Mouse (Mus musculus) CH12.LX (cell line): ENCODE measurements around the gene Vmn1r172. TPM values are rescaled to one million over a fixed set of nuclear protein-coding genes. Genes with fewer than 3 reads are reported as not detected.
"Not testable (repeated sequence)": the region's sequence is repeated elsewhere in the genome, so short reads cannot be mapped to it uniquely, and the experiment has no call there.

ENCODE experiments used
- DNase-seq: peaks from one replicate; pipeline ENCODE4 v3.0.0-alpha.2; 2013; ENCODE audit errors: extremely low read depth
- H3K27ac ChIP-seq: 2 replicates; pipeline ENCODE4 v1.5.1; 2012; ENCODE audit warnings: low read depth, mild to moderate bottlenecking, control low read depth, moderate library complexity; ENCODE audit not compliant: insufficient read depth
- H3K27me3 ChIP-seq: replicated peaks from 2 replicates; pipeline ENCODE3; 2012; ENCODE audit warnings: inconsistent platforms
- H3K36me3 ChIP-seq, 2 experiments: replicated peaks in 1 of 2; 2 replicates each; pipeline versions ENCODE3 to v1.6.1; 2012; ENCODE audit warnings: inconsistent platforms in 1 of 2, low read length in 1 of 2, mild to moderate bottlenecking in 1 of 2, mixed read lengths in 1 of 2, moderate library complexity in 1 of 2; ENCODE audit not compliant: control insufficient read depth in 1 of 2, insufficient read depth in 1 of 2
- H3K4me1 ChIP-seq, 2 experiments: 2 replicates each; pipeline ENCODE4 v1.6.1; 2012; ENCODE audit warnings: inconsistent platforms in 1 of 2, moderate library complexity in 1 of 2; ENCODE audit not compliant: insufficient read depth in 2 of 2, control insufficient read depth in 1 of 2
- H3K4me2 ChIP-seq: 2 replicates; pipeline ENCODE4 v1.6.1; 2012; ENCODE audit warnings: low read depth, mild to moderate bottlenecking, control low read depth; ENCODE audit not compliant: poor library complexity, insufficient read depth, severe bottlenecking
- H3K4me3 ChIP-seq, 3 experiments: fragments of 150-350 bp in 1 of 3; sonication (generic) in 1 of 3; replicated peaks in 1 of 3; 2 replicates each; pipeline versions ENCODE3 to v1.5.1; 2011 to 2012; ENCODE audit warnings: low read depth in 2 of 3, low read length in 2 of 3, mild to moderate bottlenecking in 2 of 3, moderate library complexity in 2 of 3, control low read depth in 1 of 3, improper control_type of control experiment in 1 of 3, inconsistent platforms in 1 of 3, mixed read lengths in 1 of 3; ENCODE audit not compliant: poor library complexity in 1 of 3
- H3K79me2 ChIP-seq: replicated peaks from 2 replicates; pipeline ENCODE4 v1.6.1; 2012; ENCODE audit warnings: mild to moderate bottlenecking, moderate library complexity; ENCODE audit not compliant: control insufficient read depth, poor library complexity, insufficient read depth, severe bottlenecking; ENCODE audit errors: extremely low read depth
- H3K9ac ChIP-seq: 2 replicates; pipeline ENCODE4 v1.6.1; 2012; ENCODE audit warnings: low read depth, mild to moderate bottlenecking, control low read depth, moderate library complexity; ENCODE audit not compliant: insufficient read depth
- H3K9me3 ChIP-seq: replicated peaks from 2 replicates; pipeline ENCODE3; 2012; ENCODE audit warnings: low read length, inconsistent platforms, mixed read lengths
- CHD1 ChIP-seq: IDR thresholded peaks from 2 replicates; pipeline ENCODE4 v1.6.1; 2012; ENCODE audit warnings: low read depth, low read length, improper control_type of control experiment, inconsistent platforms
- CTCF ChIP-seq, 2 experiments: IDR thresholded peaks in 1 of 2; conservative IDR thresholded peaks in 1 of 2; 2 replicates each; pipeline ENCODE4 v1.5.1; 2011 to 2012; ENCODE audit warnings: low read depth in 2 of 2, low read length in 2 of 2, improper control_type of control experiment in 1 of 2, inconsistent platforms in 1 of 2, mild to moderate bottlenecking in 1 of 2, moderate library complexity in 1 of 2
- E2F4 ChIP-seq: IDR thresholded peaks from 2 replicates; pipeline ENCODE4 v1.6.1; 2011; ENCODE audit warnings: low read depth, low read length, improper control_type of control experiment; ENCODE audit not compliant: insufficient replicate concordance
- EP300 ChIP-seq: IDR thresholded peaks from 2 replicates; pipeline ENCODE4 v1.6.1; 2011; ENCODE audit warnings: low read length, improper control_type of control experiment
- ETS1 ChIP-seq: conservative IDR thresholded peaks from 2 replicates; pipeline ENCODE4 v1.6.1; 2012; ENCODE audit warnings: low read depth, mild to moderate bottlenecking, inconsistent platforms, low read length, improper control_type of control experiment, moderate library complexity
- GABPA ChIP-seq: IDR thresholded peaks from 2 replicates; pipeline ENCODE4 v1.6.1; 2012; ENCODE audit warnings: low read depth, low read length, improper control_type of control experiment, inconsistent platforms; ENCODE audit not compliant: insufficient replicate concordance
- HCFC1 ChIP-seq: IDR thresholded peaks from 2 replicates; pipeline ENCODE4 v1.6.1; 2012; ENCODE audit warnings: low read depth, mild to moderate bottlenecking, inconsistent platforms, low read length, improper control_type of control experiment
- JUN ChIP-seq: IDR thresholded peaks from 2 replicates; pipeline ENCODE4 v1.6.1; 2011; ENCODE audit warnings: low read depth, mild to moderate bottlenecking, low read length, improper control_type of control experiment, moderate library complexity; ENCODE audit not compliant: insufficient read depth
- JUND ChIP-seq: conservative IDR thresholded peaks from 2 replicates; pipeline ENCODE4 v1.6.1; 2011; ENCODE audit warnings: low read depth, low read length, improper control_type of control experiment
- MAFK ChIP-seq: IDR thresholded peaks from 2 replicates; pipeline ENCODE4 v1.6.1; 2011; ENCODE audit warnings: low read length, improper control_type of control experiment; ENCODE audit not compliant: insufficient replicate concordance
- MXI1 ChIP-seq: IDR thresholded peaks from 2 replicates; pipeline ENCODE4 v1.6.1; 2011; ENCODE audit warnings: mild to moderate bottlenecking, low read depth, low read length, improper control_type of control experiment
- MYC ChIP-seq: IDR thresholded peaks from 2 replicates; pipeline ENCODE4 v1.6.1; 2011; ENCODE audit warnings: low read depth, mild to moderate bottlenecking, improper control_type of control experiment, low read length
- POLR2A ChIP-seq: IDR thresholded peaks from 2 replicates; pipeline ENCODE4 v1.6.1; 2011; ENCODE audit warnings: low read depth, mild to moderate bottlenecking, improper control_type of control experiment, low read length
- RAD21 ChIP-seq: IDR thresholded peaks from 2 replicates; pipeline ENCODE4 v1.6.1; 2011; ENCODE audit warnings: low read depth, mild to moderate bottlenecking, low read length, improper control_type of control experiment, moderate library complexity
- RCOR1 ChIP-seq: conservative IDR thresholded peaks from 2 replicates; pipeline ENCODE4 v1.6.1; 2012; ENCODE audit warnings: low read depth, mild to moderate bottlenecking, inconsistent platforms, low read length, improper control_type of control experiment
- TCF12 ChIP-seq: IDR thresholded peaks from 2 replicates; pipeline ENCODE4 v1.6.1; 2014; ENCODE audit warnings: low read depth, mild to moderate bottlenecking, inconsistent platforms, low read length, improper control_type of control experiment
- UBTF ChIP-seq: IDR thresholded peaks from 2 replicates; pipeline ENCODE4 v1.6.1; 2012; ENCODE audit warnings: low read depth, mild to moderate bottlenecking, inconsistent platforms, low read length, improper control_type of control experiment, moderate library complexity
- USF1 ChIP-seq: IDR thresholded peaks from 2 replicates; pipeline ENCODE4 v1.6.1; 2014; ENCODE audit warnings: low read depth, mild to moderate bottlenecking, inconsistent platforms, low read length, improper control_type of control experiment
- USF2 ChIP-seq: conservative IDR thresholded peaks from 2 replicates; pipeline ENCODE4 v1.6.1; 2011; ENCODE audit warnings: low read depth, low read length, improper control_type of control experiment
- ZC3H11A ChIP-seq: IDR thresholded peaks from 2 replicates; pipeline ENCODE4 v1.6.1; 2012; ENCODE audit warnings: low read depth, mild to moderate bottlenecking, inconsistent platforms, low read length, improper control_type of control experiment
- ZMIZ1 ChIP-seq: IDR thresholded peaks from 2 replicates; pipeline ENCODE4 v1.6.1; 2012; ENCODE audit warnings: low read depth, mild to moderate bottlenecking, inconsistent platforms, low read length, improper control_type of control experiment
- ZNF384 ChIP-seq: IDR thresholded peaks from 2 replicates; pipeline ENCODE4 v1.6.1; 2012; ENCODE audit warnings: low read depth, low read length, improper control_type of control experiment, inconsistent platforms
- dilution Hi-C: fragments of 300-500 bp; cut with MboI; formaldehyde crosslinking; loops from 2 replicates; pipeline ENCODE4 v1.14.3; 2020; ENCODE audit warnings: low sequenced_read_pairs; ENCODE audit not compliant: extremely low pct_unique_long_range_greater_than_20kb, extremely low pct_ligation_motif_present
- in situ Hi-C: fragments of 300-500 bp; cut with MboI; formaldehyde crosslinking; loops from 3 replicates; pipeline ENCODE4 v1.14.3; 2019; ENCODE audit warnings: low sequenced_read_pairs, low pct_ligation_motif_present, low pct_unique_long_range_greater_than_20kb, mixed read lengths
- polyA plus RNA-seq: library from polyadenylated mRNA; unstranded; fragments of >175 nt; gene quantifications from 2 replicates; pipeline ENCODE4 v1.2.1, GENCODE M21; 2012; ENCODE audit warnings: low read depth; ENCODE audit not compliant: insufficient read length
- total RNA-seq, 2 experiments: library from RNA; depleted of rRNA; stranded (reverse); fragments of 300-350 nt in 1 of 2; fragments of >200 nt in 1 of 2; gene quantifications; 2 replicates each; pipeline ENCODE4 v1.2.3; 2012 to 2014

The Vmn1r172 gene
- total RNA-seq (2012; rRNA removed) (not detected in 2 replicates), total RNA-seq (2014; rRNA removed) (not detected in 2 replicates), polyA plus RNA-seq (not detected in 2 replicates)

- H3K4me2 ChIP-seq: no peak within 1 kb of the TSS
- no peak within 1 kb of the TSS for H3K4me3 ChIP-seq
- no peak within 1 kb of the TSS for H3K9ac ChIP-seq
- dilution Hi-C loops (no loop called here), in situ Hi-C loops (no loop called here)
- no peaks in the 10 kb centered on the region for H3K27me3 ChIP-seq
- no peak for TF ChIP-seq ZMIZ1
- TF ChIP-seq MYC: no peak
- TF ChIP-seq POLR2A: no peak
- TF ChIP-seq ETS1: no peak
- no peak for TF ChIP-seq USF1
- TF ChIP-seq MAFK: no peak
- TF ChIP-seq CTCF (conservative IDR thresholded peaks at IDR 0.05 in 1 of 2, IDR thresholded peaks at IDR 0.05 in 1 of 2; ENCODE audit: low read depth in 2 of 2, low read length in 2 of 2): no peak
- no peak for TF ChIP-seq USF2
- TF ChIP-seq GABPA: no peak
- TF ChIP-seq RAD21: no peak
- no peak for TF ChIP-seq TCF12
- no peak within 1 kb of the TSS for H3K27ac ChIP-seq
- no peaks in the 10 kb centered on the region for H3K36me3 ChIP-seq
- no peaks in the 10 kb centered on the region for H3K9me3 ChIP-seq
- no peaks in the 10 kb centered on the region for H3K79me2 ChIP-seq
- H3K4me1 ChIP-seq: no peaks in the 10 kb centered on the region
- DNase-seq: no peak
Observed at GRCm38 (mm10) chr7:23658016-23658415, at the start of gene Vmn1r172. TSS of gene Vmn1r172 (plus strand) at chr7:23658316.

- in situ Hi-C loops: no loop called here
Observed at GRCm38 (mm10) chr7:23630422-23630821, 27.7 kb upstream of the Vmn1r172 start, which contains the start of gene Vmn1r171. TSS of gene Vmn1r171 (plus strand) at chr7:23630722.

GRCm38 (mm10) chr7:23700403-23700802, 42.3 kb downstream of the Vmn1r172 start, which contains the start of gene Vmn1r173:
TSS of gene Vmn1r173 (plus strand) at chr7:23700703.
- dilution Hi-C loops, H3K9me3 ChIP-seq, H3K4me1 ChIP-seq, H3K4me2 ChIP-seq, H3K9ac ChIP-seq, DNase-seq, in situ Hi-C loops, H3K27me3 ChIP-seq, H3K79me2 ChIP-seq, H3K36me3 ChIP-seq, H3K4me3 ChIP-seq, H3K27ac ChIP-seq: not testable (repeated sequence)

More at GRCm38 (mm10) chr7:23630422-23630821, 27.7 kb upstream of the Vmn1r172 start, which contains the start of gene Vmn1r171:
- Histone ChIP-seq H3K36me3 (no peaks in the 10 kb centered on the region), H3K79me2 (no peaks in the 10 kb centered on the region), H3K4me3 (no peak within 1 kb of the TSS), H3K4me1 (no peaks in the 10 kb centered on the region), H3K27ac (no peak within 1 kb of the TSS), H3K9ac (no peak within 1 kb of the TSS), H3K27me3 (no peaks in the 10 kb centered on the region), H3K4me2 (no peak within 1 kb of the TSS), H3K9me3 (peaks cover 2% of the 10 kb centered on the region)
- TF ChIP-seq USF1 (no peak), E2F4 (no peak), RAD21 (no peak), CTCF (conservative IDR thresholded peaks at IDR 0.05 in 1 of 2, IDR thresholded peaks at IDR 0.05 in 1 of 2; ENCODE audit: low read depth in 2 of 2, low read length in 2 of 2) (no peak), RCOR1 (no peak), HCFC1 (no peak), EP300 (no peak), ZMIZ1 (no peak), ZC3H11A (no peak), MAFK (no peak), CHD1 (no peak), JUND (no peak), UBTF (no peak), JUN (no peak), ZNF384 (no peak), MXI1 (no peak)
- no peak for DNase-seq
- dilution Hi-C loops: no loop called here
